Mouse (Mus musculus): ENCODE data around the gene Ankmy1. TPM values are rescaled to one million over a fixed set of nuclear protein-coding genes. Genes with fewer than 3 reads are reported as not detected.
A peak's percentile ranks its signal among the peaks of the same experiment; 100 is the strongest.

Ankmy1 gene
- total and polyA plus RNA-seq, 2 experiments, result 0.09 TPM; not detected in 1

DNA sequence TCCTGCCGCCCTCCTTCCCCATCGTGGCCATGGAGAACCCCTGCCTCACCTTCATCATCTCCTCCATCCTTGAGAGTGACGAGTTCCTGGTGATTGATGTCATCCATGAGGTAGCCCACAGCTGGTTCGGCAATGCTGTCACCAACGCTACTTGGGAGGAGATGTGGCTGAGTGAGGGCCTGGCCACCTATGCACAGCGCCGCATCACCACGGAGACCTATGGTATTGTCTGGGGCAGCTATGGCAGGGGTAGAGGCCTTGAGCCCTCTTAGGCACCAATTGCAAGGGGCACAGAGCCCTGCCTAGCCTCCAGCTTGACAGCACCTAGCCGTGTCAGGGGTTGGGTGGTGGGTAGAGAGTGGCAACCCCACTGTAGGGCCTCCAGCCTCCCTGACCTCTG is 14.0 kb upstream of the Ankmy1 start:
- peaks cover 13% of the 10 kb centered on the region; the same call in 1 of the 2 replicates for H3K79me2 ChIP-seq (ENCODE audit: control insufficient read depth, insufficient read depth, low read length)
- 98% methylated on average over 9 of the region's 9 CpGs for WGBS
- H3K4me3 ChIP-seq (ENCODE audit: insufficient read depth, low read depth, low read length), result no peak overlapping the region
- no peak for TF ChIP-seq POLR2A (IDR thresholded peaks at IDR 0.05; ENCODE audit: extremely low read depth, insufficient read depth, low read length)
- no peak for TF ChIP-seq CTCF (IDR thresholded peaks at IDR 0.05; ENCODE audit: low read depth, low read length)
- peaks cover 7% of the 10 kb centered on the region for H3K4me1 ChIP-seq (ENCODE audit: control insufficient read depth, insufficient read depth, low read length)
- H3K9ac ChIP-seq (ENCODE audit: low read depth, low read length), result no peak overlapping the region
- no peak for DNase-seq (ENCODE audit: extremely low read depth, low read depth, low spot score)
- H3K36me3 ChIP-seq (ENCODE audit: control insufficient read depth, insufficient read depth, low read length), result peaks cover 14% of the 10 kb centered on the region
- no peak overlapping the region for H3K27ac ChIP-seq (replicated peaks; ENCODE audit: insufficient read depth, low read depth, low read length)
- no peaks in the 10 kb centered on the region for H3K27me3 ChIP-seq (ENCODE audit: control insufficient read depth, insufficient read depth, low read length)

DNA sequence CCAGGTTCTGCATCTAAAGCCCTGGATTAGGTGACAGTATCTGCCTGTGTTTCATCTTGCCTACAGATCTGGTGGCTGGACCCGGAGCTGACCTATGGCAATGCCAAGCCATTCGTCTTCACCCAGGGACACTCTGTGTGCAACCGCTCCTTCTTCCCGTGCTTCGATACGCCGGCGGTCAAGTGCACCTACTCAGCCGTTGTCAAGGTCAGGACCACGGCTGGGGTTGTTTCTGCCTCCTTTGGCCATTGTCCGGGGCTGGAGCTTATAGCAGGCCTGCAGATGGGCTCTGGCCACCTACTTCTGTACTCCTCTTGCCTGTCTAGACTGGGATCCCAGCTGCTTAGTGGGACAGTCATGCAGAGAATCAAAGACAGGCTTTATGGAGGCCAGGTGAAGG is 12.3 kb upstream of the Ankmy1 start:
- H3K36me3 ChIP-seq (ENCODE audit: control insufficient read depth, insufficient read depth, low read length), result peaks cover 14% of the 10 kb centered on the region
- peaks cover 21% of the 10 kb centered on the region; the same call in 1 of the 2 replicates for H3K79me2 ChIP-seq (ENCODE audit: control insufficient read depth, insufficient read depth, low read length)
- TF ChIP-seq POLR2A (IDR thresholded peaks at IDR 0.05; ENCODE audit: extremely low read depth, insufficient read depth, low read length) (no peak), CTCF (IDR thresholded peaks at IDR 0.05; ENCODE audit: low read depth, low read length) (no peak)
- H3K27ac ChIP-seq (replicated peaks; ENCODE audit: insufficient read depth, low read depth, low read length), result no peak overlapping the region
- no peak for DNase-seq (ENCODE audit: extremely low read depth, low read depth, low spot score)
- H3K9ac ChIP-seq (ENCODE audit: low read depth, low read length), result no peak overlapping the region
- no peak overlapping the region for H3K4me3 ChIP-seq (ENCODE audit: insufficient read depth, low read depth, low read length)
- no peaks in the 10 kb centered on the region for H3K27me3 ChIP-seq (ENCODE audit: control insufficient read depth, insufficient read depth, low read length)
- H3K4me1 ChIP-seq (ENCODE audit: control insufficient read depth, insufficient read depth, low read length), result peaks cover 9% of the 10 kb centered on the region
- WGBS, result 96% methylated on average over 11 of the region's 11 CpGs

DNA sequence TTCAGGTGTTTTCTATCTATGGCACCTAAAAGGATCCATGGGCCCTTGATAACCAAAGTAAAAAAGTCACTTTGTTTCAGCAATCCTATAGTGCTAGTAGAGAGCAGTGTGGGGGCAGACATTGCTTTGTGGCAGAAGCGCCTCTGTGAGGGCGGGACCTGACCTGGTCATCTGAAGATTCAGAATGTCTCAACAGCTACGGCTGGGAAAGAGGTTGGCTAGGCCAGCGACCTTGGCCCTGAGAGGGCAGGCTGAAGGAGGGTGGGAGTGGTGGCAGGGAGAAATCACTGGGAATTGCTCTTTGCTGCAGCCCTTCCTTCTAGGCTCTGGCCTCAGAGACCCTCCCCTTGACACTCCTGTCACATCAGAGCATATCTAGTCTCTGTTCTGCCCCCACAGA is 11.5 kb upstream of the Ankmy1 start:
- Histone ChIP-seq H3K36me3 (ENCODE audit: control insufficient read depth, insufficient read depth, low read length) (peaks cover 14% of the 10 kb centered on the region), H3K4me3 (ENCODE audit: insufficient read depth, low read depth, low read length) (no peak overlapping the region), H3K27ac (replicated peaks; ENCODE audit: insufficient read depth, low read depth, low read length) (no peak overlapping the region), H3K27me3 (ENCODE audit: control insufficient read depth, insufficient read depth, low read length) (no peaks in the 10 kb centered on the region), H3K4me1 (ENCODE audit: control insufficient read depth, insufficient read depth, low read length) (peaks cover 14% of the 10 kb centered on the region), H3K79me2 (ENCODE audit: control insufficient read depth, insufficient read depth, low read length) (peaks cover 21% of the 10 kb centered on the region; the same call in 1 of the 2 replicates), H3K9ac (ENCODE audit: low read depth, low read length) (no peak overlapping the region)
- TF ChIP-seq POLR2A (IDR thresholded peaks at IDR 0.05; ENCODE audit: extremely low read depth, insufficient read depth, low read length) (no peak), CTCF (IDR thresholded peaks at IDR 0.05; ENCODE audit: low read depth, low read length) (no peak)
- WGBS, result 58% methylated on average over 4 of the region's 4 CpGs
- DNase-seq (ENCODE audit: extremely low read depth, low read depth, low spot score), result no peak

DNA sequence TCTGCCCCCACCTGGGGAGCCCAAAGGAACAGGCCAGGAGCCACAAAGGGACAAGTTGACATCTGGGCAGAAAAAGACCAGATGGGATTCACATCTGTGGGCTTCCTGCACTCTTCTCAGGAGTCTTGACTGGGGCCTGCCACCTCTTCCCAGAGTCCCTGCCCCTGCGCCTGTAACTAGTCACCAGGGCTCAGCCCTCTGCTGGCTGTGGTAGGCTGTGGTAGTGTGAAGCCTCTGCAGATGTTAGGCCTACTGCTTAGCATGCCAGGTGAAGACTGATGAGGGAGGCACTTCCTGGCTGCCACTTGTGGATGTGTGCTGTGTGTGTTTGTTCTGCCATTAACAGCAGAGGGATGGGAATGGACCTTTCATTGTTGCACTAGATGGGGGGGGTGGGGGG is 9.6 kb upstream of the Ankmy1 start:
- H3K79me2 ChIP-seq (ENCODE audit: control insufficient read depth, insufficient read depth, low read length), result peaks cover 21% of the 10 kb centered on the region; the same call in 1 of the 2 replicates
- no peaks in the 10 kb centered on the region for H3K27me3 ChIP-seq (ENCODE audit: control insufficient read depth, insufficient read depth, low read length)
- TF ChIP-seq POLR2A (IDR thresholded peaks at IDR 0.05; ENCODE audit: extremely low read depth, insufficient read depth, low read length), result no peak
- no peak for TF ChIP-seq CTCF (IDR thresholded peaks at IDR 0.05; ENCODE audit: low read depth, low read length)
- no peak overlapping the region for H3K27ac ChIP-seq (replicated peaks; ENCODE audit: insufficient read depth, low read depth, low read length)
- H3K36me3 ChIP-seq (ENCODE audit: control insufficient read depth, insufficient read depth, low read length), result peaks cover 8% of the 10 kb centered on the region
- DNase-seq (ENCODE audit: extremely low read depth, low read depth, low spot score), result no peak
- peaks cover 19% of the 10 kb centered on the region for H3K4me1 ChIP-seq (ENCODE audit: control insufficient read depth, insufficient read depth, low read length)
- 0 out of 2 replicates have a peak overlapping the region, but pooled peaks have one; percentile 79 for H3K4me3 ChIP-seq (ENCODE audit: insufficient read depth, low read depth, low read length)
- WGBS, result 67% methylated on average over 1 of the region's 1 CpGs
- peak overlapping the region; percentile 5 for H3K9ac ChIP-seq (ENCODE audit: low read depth, low read length)

DNA sequence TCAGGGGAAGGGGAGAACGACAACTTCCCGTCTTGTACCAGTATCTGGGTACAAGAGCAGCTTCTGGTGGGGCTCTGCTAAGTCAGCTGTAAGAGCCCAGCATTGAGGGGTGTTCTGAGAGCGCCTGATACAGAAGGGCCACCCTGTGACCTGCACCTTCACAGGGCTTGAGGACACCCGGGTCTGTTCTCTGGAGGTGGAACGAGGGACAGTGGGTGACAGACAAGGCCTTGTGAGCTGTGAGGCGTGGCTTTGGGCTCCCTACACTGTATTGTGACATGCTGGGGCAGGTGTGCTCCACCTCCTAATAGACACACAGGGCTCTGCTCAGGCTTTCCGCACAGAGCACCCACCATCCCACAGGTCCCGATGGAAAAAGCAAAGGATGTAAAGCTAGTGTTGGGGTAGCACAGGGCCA is 9.0 kb upstream of the Ankmy1 start:
- Histone ChIP-seq H3K79me2 (ENCODE audit: control insufficient read depth, insufficient read depth, low read length) (peaks cover 21% of the 10 kb centered on the region; the same call in 1 of the 2 replicates), H3K4me1 (ENCODE audit: control insufficient read depth, insufficient read depth, low read length) (peaks cover 19% of the 10 kb centered on the region), H3K9ac (ENCODE audit: low read depth, low read length) (peak overlapping the region; percentile 95), H3K27me3 (ENCODE audit: control insufficient read depth, insufficient read depth, low read length) (no peaks in the 10 kb centered on the region), H3K27ac (replicated peaks; ENCODE audit: insufficient read depth, low read depth, low read length) (peak overlapping the region; percentile 75), H3K36me3 (ENCODE audit: control insufficient read depth, insufficient read depth, low read length) (peaks cover 7% of the 10 kb centered on the region), H3K4me3 (ENCODE audit: insufficient read depth, low read depth, low read length) (peak overlapping the region; percentile 79)
- WGBS, result 7% methylated on average over 8 of the region's 8 CpGs
- DNase-seq (ENCODE audit: extremely low read depth, low read depth, low spot score), result peak; percentile 60
- TF ChIP-seq POLR2A (IDR thresholded peaks at IDR 0.05; ENCODE audit: extremely low read depth, insufficient read depth, low read length) (no peak), CTCF (IDR thresholded peaks at IDR 0.05; ENCODE audit: low read depth, low read length) (no peak)

DNA sequence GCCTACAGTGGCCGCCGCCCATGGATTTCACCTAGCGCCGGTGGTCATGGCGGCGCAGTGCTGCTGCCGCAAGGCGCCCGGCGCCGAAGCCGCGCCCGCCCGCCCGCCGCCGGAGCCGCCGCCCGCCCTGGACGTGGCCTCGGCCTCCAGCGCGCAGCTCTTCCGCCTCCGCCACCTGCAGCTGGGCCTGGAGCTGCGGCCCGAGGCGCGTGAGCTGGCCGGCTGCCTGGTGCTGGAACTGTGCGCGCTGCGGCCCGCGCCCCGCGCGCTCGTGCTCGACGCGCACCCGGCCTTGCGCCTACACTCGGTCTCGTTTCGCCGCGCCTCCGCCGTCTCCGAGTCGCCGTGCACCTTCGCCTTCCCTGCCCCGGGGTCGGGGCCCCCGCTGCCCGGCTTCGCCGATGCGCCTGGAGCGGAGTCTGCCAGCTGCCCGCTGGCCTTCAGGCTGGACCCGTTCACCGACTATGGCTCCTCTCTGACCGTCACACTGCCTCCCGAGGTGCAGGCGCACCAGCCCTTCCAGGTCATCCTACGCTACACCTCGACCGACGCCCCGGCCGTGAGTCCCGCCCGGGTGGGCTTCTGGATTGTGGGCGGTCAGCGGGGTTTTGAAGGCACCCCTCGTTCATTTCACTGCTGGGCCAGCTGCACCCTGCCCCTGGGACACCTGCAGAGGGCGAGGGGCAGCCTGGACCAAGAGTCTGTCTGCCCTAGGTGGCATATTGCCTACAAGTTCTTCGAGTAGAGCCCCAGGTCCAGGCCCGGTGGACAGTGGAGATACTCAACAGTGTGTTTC is 8.4 kb upstream of the Ankmy1 start:
- peak overlapping the region; percentile 75 for H3K27ac ChIP-seq (replicated peaks; ENCODE audit: insufficient read depth, low read depth, low read length)
- H3K9ac ChIP-seq (ENCODE audit: low read depth, low read length), result peak overlapping the region; percentile 95
- peak overlapping the region; percentile 79 for H3K4me3 ChIP-seq (ENCODE audit: insufficient read depth, low read depth, low read length)
- no peaks in the 10 kb centered on the region for H3K27me3 ChIP-seq (ENCODE audit: control insufficient read depth, insufficient read depth, low read length)
- TF ChIP-seq POLR2A (IDR thresholded peaks at IDR 0.05; ENCODE audit: extremely low read depth, insufficient read depth, low read length), result no peak
- peak; percentile 19; the same call in 1 of the 2 replicates for TF ChIP-seq CTCF (IDR thresholded peaks at IDR 0.05; ENCODE audit: low read depth, low read length)
- H3K79me2 ChIP-seq (ENCODE audit: control insufficient read depth, insufficient read depth, low read length), result peaks cover 21% of the 10 kb centered on the region; the same call in 1 of the 2 replicates
- peaks cover 19% of the 10 kb centered on the region for H3K4me1 ChIP-seq (ENCODE audit: control insufficient read depth, insufficient read depth, low read length)
- WGBS, result under 1% methylated on average over 76 of the region's 85 CpGs
- H3K36me3 ChIP-seq (ENCODE audit: control insufficient read depth, insufficient read depth, low read length), result peaks cover 7% of the 10 kb centered on the region
- DNase-seq (ENCODE audit: extremely low read depth, low read depth, low spot score), result peak; percentile 26

All from liver, adult 2 months (tissue).